Mouse (Mus musculus) adrenal gland, postnatal 14 days (tissue): Measurements from ENCODE around the gene Prkcb. TPM values are rescaled to one million over a fixed set of nuclear protein-coding genes. Genes with fewer than 3 reads are reported as not detected.
A peak's percentile ranks its signal among the peaks of the same experiment; 100 is the strongest.

Experiments used
- DNase-seq: peaks from one replicate; pipeline ENCODE4 v3.0.0; 2021; ENCODE audit warnings: mixed read lengths
- total RNA-seq: library from RNA; stranded (reverse); gene quantifications from 2 replicates; pipeline ENCODE4 v1.2.3, GENCODE M21; 2021

Gene Prkcb
- total RNA-seq, 1 experiment from 2014 or later = 7.5 TPM

GRCm38 (mm10) chr7:122528646-122529045, 240.1 kb downstream of the Prkcb start:
- DNase-seq = no peak

- no peak for DNase-seq
Observed at GRCm38 (mm10) chr7:122533566-122534360, 245.2 kb downstream of the Prkcb start.

GRCm38 (mm10) chr7:122544616-122545015, 256.1 kb downstream of the Prkcb start:
- DNase-seq = no peak

- no peak for DNase-seq
Observed at GRCm38 (mm10) chr7:122556575-122557140, 268.1 kb downstream of the Prkcb start.

GRCm38 (mm10) chr7:122558085-122558811, 269.7 kb downstream of the Prkcb start:
- DNase-seq = peak; percentile 5

GRCm38 (mm10) chr7:122558912-122559311, 270.4 kb downstream of the Prkcb start:
- DNase-seq = no peak

GRCm38 (mm10) chr7:122562586-122562985, 274.0 kb downstream of the Prkcb start:
- peak; percentile 28 for DNase-seq

- DNase-seq = no peak
Observed at GRCm38 (mm10) chr7:122565371-122565770, 276.8 kb downstream of the Prkcb start.

- DNase-seq = no peak
Observed at GRCm38 (mm10) chr7:122566011-122566410, 277.5 kb downstream of the Prkcb start.

- DNase-seq = no peak
Observed at GRCm38 (mm10) chr7:122568787-122569186, 280.2 kb downstream of the Prkcb start.

- no peak for DNase-seq
Observed at GRCm38 (mm10) chr7:122570407-122570806, 281.9 kb downstream of the Prkcb start.

GRCm38 (mm10) chr7:122573101-122573635, 284.6 kb downstream of the Prkcb start:
- DNase-seq = no peak

GRCm38 (mm10) chr7:122574418-122574817, 285.9 kb downstream of the Prkcb start:
- DNase-seq = no peak

GRCm38 (mm10) chr7:122575056-122575455, 286.5 kb downstream of the Prkcb start:
- no peak for DNase-seq

GRCm38 (mm10) chr7:122575506-122575905, 287.0 kb downstream of the Prkcb start:
- no peak for DNase-seq

- no peak for DNase-seq
Observed at GRCm38 (mm10) chr7:122577571-122577970, 289.0 kb downstream of the Prkcb start.

- no peak for DNase-seq
Observed at GRCm38 (mm10) chr7:122579461-122580157, 291.1 kb downstream of the Prkcb start.

GRCm38 (mm10) chr7:122580158-122580475, 291.6 kb downstream of the Prkcb start:
- no peak for DNase-seq

GRCm38 (mm10) chr7:122584421-122585151, 296.0 kb downstream of the Prkcb start:
- no peak for DNase-seq

GRCm38 (mm10) chr7:122595897-122596296, 307.3 kb downstream of the Prkcb start:
- no peak for DNase-seq

- peak; percentile 61 for DNase-seq
Observed at GRCm38 (mm10) chr7:122596596-122597170, 308.1 kb downstream of the Prkcb start.
